Mouse (Mus musculus) lung, postnatal 0 days (tissue): ENCODE results near the gene Ccl3.

Source experiments
- CTCF ChIP-seq: IDR thresholded peaks from 2 replicates; pipeline ENCODE4 v1.5.1; 2016; ENCODE audit warnings: antibody characterized with exemption, mild to moderate bottlenecking
- EP300 ChIP-seq: IDR thresholded peaks from 2 replicates; pipeline ENCODE4 v1.6.1; 2016; ENCODE audit warnings: antibody characterized with exemption, mild to moderate bottlenecking, control low read depth

DNA sequence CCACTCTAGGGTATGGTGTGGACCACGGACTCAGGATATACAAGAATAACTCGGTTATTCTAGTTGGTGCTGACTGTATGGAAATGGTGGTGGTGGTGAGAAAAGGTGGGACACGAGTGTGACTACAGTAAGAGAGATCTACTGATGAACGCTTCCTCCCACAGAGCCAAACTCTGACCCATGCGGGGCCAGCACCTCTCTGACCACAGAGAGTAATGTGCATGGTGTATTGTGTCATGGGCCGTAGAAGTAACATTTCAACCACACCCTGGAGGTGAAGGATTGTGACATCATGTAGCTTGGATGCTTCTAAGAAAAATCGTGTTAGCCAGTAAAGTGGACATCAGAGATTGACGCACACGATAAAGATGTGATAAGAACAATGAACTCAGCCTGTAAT is 20.3 kb downstream of the Ccl3 start:
- TF ChIP-seq EP300 = no peak
- TF ChIP-seq CTCF = no peak
